Mouse (Mus musculus) gastrocnemius, postnatal 36 days (tissue): Measurements from ENCODE around the gene Dntt. TPM values are rescaled to one million over a fixed set of nuclear protein-coding genes. Genes with fewer than 3 reads are reported as not detected.

Experiments
- DNase-seq, 2 experiments: peaks; one replicate each; pipeline ENCODE4 v3.0.0; 2022
- intact Hi-C: fragments of 180-260 bp; cut with DNase I; formaldehyde crosslinking; loops from one replicate; pipeline ENCODE4 v1.15.1; 2025
- total RNA-seq, 2 experiments: library from RNA; stranded (reverse); gene quantifications; 2 replicates each; pipeline ENCODE4 v1.2.3; 2021

Dntt gene
- total RNA-seq, 2 experiments from 2014 or later = 2.3 TPM; not detected in 1

GRCm38 (mm10) chr19:41008674-41009395 lies 20.2 kb upstream of the Dntt start:
- DNase-seq = no peak
- intact Hi-C loops = no loop called here

GRCm38 (mm10) chr19:41011676-41012075 lies 17.4 kb upstream of the Dntt start:
- no peak for DNase-seq
- intact Hi-C loops = no loop called here

- DNase-seq = no peak
- intact Hi-C loops = no loop called here
These were observed 15.5 kb upstream of the Dntt start for GRCm38 (mm10) chr19:41013591-41013990.

GRCm38 (mm10) chr19:41014003-41014402 lies 15.1 kb upstream of the Dntt start:
- DNase-seq = no peak
- intact Hi-C loops = no loop called here

DNA sequence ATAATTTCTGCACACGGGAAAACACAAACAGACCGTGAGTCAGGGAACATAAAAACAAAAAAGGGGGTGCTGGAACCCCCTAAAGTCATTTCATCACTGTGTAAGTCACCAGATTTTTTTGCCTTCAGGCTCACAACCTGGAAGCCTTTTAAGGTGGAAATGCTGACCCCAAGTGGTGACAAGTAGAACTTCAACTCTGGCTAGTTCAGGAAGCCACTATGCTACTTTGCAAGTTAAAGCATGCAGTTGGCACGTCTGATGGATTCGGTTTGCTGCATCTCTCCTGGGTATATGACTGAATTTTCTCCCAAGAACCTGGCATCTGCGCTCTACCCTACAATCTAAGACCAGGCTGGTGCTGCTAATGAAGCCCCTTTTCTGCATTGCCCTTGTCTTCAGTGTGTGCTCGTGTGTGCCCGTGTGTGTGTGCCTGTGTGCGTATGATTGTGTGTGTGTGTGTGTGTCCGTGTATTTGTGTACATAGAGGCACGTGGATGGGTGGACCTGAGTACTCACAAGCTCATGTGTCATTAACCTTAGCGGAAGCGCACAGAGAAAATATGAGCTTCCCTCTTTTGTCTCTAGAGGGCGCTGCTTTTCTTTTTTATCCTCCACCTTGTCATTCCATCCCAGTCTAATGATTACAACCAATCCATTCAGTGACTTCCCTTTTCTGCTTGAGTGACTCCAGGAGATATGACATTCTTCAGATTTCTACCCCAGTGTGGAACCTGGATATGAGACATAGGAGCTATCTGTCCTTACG lies 12.9 kb upstream of the Dntt start:
- DNase-seq = no peak
- intact Hi-C loops = loop anchor here (1.0 kb wide), 1 partner anchor 53 kb away; no protein-coding TSS in a partner anchor

GRCm38 (mm10) chr19:41019164-41019675 lies 9.9 kb upstream of the Dntt start:
- intact Hi-C loops = no loop called here

GRCm38 (mm10) chr19:41020537-41020936 lies 8.5 kb upstream of the Dntt start:
- no peak for DNase-seq
- intact Hi-C loops = no loop called here

More at GRCm38 (mm10) chr19:41019164-41019675, 9.9 kb upstream of the Dntt start:
- no peak for DNase-seq

GRCm38 (mm10) chr19:41022244-41022643 lies 6.8 kb upstream of the Dntt start:
- intact Hi-C loops = no loop called here
- DNase-seq = no peak

DNA sequence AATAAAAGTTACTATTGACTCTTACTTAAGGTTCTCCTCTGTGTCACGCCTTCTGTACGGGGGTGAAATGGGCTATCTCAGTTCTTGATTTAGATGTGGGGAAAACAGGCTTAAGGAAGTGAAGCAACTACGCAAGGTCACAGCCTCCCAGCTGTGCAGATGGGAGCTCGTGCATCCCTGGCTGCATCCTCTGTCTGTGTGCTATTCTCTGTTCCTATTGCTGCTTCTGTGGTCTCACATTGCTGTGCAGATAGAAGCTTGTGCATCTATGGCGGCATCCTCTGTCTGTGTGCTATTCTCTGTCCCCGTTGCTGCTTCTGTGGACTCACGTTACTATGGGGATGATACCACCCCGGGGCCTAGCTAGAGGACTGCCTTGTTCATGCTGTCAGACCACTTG lies 2.5 kb upstream of the Dntt start:
- intact Hi-C loops = no loop called here

DNA sequence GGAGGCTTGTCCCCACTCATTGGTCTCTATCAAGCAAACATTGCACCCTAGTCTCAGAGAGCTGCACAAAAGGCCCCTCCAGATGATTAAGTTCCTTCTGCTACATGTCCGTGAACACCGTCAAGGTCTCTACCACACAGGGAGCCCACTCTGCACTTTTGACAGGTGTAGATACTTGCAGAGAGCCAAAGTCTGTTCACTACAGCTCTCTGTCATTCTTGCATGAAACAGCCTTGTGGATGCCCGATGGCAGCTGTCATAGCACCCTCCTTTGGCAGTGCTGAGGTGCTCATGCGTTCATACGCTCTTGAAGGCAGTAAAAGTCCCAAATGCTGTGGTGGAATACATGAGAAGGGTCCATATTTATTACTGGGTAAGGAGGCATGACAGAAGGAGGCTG lies 2.1 kb upstream of the Dntt start:
- intact Hi-C loops = no loop called here
- DNase-seq = no peak

More for the DNA sequence above, 2.5 kb upstream of the Dntt start:
- DNase-seq = no peak

DNA sequence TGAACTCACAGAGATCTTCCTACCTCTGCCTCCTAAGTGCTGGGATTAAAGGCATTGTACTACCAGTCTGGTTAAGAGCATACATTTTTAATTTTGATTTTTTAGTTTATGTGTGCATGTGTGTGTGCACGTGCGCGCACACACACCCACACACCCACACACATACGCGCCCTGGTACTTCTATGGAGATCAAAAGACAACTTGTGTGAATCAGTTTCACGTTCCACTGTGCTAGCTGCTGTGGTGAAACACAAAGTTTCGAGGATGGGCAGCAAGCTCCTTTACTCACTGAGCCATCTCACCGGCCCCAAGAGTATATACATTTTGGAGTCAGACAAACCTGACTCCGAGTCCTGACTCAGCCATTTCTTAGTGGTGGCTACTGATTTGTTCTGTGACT lies 1.5 kb upstream of the Dntt start:
- intact Hi-C loops = no loop called here
- no peak for DNase-seq

GRCm38 (mm10) chr19:41030161-41030560 lies 1.1 kb downstream of the Dntt start:
- intact Hi-C loops = no loop called here
- DNase-seq = no peak

DNA sequence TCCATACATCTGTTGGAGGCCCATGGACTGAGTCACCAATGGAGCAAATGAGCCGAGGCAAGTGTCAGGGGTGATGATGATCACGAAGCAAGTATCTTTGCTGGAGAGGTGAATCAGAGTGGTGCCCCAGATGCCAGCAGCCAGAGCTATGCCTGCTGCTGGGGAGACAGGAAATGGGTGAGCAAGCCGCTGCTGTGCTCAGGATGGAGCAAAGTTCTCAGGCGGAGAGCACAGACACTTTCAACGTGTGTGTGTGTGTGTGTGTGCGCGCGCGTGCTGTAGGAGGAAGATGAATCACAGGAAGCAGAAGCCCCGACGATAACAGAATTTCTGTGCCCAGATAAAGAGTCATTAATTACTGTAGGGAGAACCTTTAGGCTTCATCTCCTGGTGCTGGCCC lies 1.9 kb downstream of the Dntt start:
- intact Hi-C loops = no loop called here

GRCm38 (mm10) chr19:41031869-41032268 lies 2.8 kb downstream of the Dntt start:
- intact Hi-C loops = no loop called here
- DNase-seq = no peak

More for the DNA sequence above, 1.9 kb downstream of the Dntt start:
- no peak for DNase-seq

DNA sequence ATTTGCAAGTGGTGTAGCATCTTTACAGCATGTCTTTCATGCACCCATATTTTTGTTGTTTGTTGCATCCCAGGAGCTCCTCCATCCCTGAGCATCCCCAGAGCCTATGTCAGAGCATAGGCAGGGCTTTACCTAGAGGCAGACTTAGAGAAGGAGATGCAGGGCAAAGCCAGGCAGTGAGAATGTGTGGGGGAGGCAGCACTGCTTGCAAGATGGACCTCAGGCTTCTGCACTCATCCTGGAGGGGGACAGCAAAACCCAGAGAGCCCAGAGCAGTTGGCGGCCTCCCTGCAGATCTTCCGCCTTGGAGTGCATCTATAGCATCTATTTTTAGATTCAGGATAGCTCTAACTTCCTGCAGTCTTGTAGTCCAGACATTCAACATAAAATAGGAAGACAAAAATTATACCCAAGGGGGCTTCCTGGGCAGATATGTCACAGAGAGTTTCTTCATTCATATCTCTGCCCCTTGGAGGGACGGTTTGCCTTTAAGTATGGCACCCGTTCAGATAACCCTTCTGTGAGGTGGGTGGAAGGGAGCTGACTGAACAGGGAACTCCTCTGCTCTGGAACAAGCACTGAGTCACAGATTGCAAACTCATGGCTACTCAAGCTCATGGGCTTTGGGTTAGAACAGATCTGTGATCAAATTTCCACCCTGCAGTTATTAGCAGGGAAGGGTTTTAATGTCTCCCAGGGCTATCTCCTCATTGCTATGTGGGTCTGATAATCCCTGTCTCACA lies 6.9 kb downstream of the Dntt start:
- DNase-seq = no peak
- intact Hi-C loops = no loop called here

- no peak for DNase-seq
These were observed 10.0 kb downstream of the Dntt start for GRCm38 (mm10) chr19:41039110-41039509.

GRCm38 (mm10) chr19:41045091-41045770 lies 16.2 kb downstream of the Dntt start:
- no peak for DNase-seq
- intact Hi-C loops = no loop called here

More at GRCm38 (mm10) chr19:41039110-41039509, 10.0 kb downstream of the Dntt start:
- intact Hi-C loops = no loop called here

DNA sequence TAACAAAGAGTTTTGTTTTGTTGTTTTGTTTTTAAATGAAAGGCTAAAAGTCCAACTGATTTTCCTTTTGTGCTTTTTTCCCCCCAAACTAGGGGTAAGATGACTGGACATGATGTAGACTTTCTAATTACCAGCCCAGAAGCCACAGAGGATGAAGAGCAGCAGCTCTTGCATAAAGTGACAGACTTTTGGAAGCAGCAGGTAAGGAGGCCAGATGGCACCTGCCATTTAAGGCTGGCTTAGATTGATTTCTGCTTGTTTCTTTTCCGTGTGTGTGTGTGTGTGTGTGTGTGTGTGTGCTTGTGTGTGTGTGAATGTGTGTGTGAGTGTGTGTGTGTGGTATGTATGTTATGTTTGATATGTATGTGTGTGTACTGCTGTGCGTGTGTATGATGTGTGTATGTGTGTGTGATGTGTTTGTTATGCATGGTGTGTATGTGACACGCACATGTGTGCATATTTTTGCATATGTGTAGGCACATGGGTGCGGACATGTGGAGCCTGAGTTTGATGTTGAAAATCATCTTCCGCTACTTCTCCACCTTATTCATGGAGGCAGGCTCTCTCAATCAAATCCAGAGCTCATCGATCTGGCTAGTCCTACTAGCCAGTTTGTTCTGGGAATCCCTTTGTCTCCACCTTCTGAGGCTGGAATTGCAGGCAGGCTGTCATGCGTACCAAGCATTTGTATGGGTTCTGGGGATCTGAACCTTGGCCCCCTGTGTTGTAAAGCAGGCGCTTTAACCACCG lies 18.5 kb downstream of the Dntt start:
- no peak for DNase-seq
- intact Hi-C loops = no loop called here

- DNase-seq = no peak
- intact Hi-C loops = no loop called here
These were observed 19.1 kb downstream of the Dntt start for GRCm38 (mm10) chr19:41048187-41048559.

- DNase-seq = no peak
- intact Hi-C loops = no loop called here
These were observed 22.6 kb downstream of the Dntt start for GRCm38 (mm10) chr19:41051714-41052113.
